Mouse (Mus musculus) MEL (cell line): Measurements from ENCODE around the gene Gpn3. TPM values are rescaled to one million over a fixed set of nuclear protein-coding genes. Genes with fewer than 3 reads are reported as not detected.

Source experiments
- DNase-seq: peaks from one replicate; pipeline ENCODE4 v3.0.0; 2011; ENCODE audit warnings: low read depth, low spot score
- H3K27ac ChIP-seq: 2 replicates; pipeline ENCODE4 v1.5.1; 2012; ENCODE audit warnings: low read depth, mild to moderate bottlenecking, control low read depth, low read length, moderate library complexity; ENCODE audit not compliant: control insufficient read depth
- H3K27me3 ChIP-seq, 2 experiments: fragments of 150-350 bp in 1 of 2; sonication (generic) in 1 of 2; 2 replicates each; pipeline ENCODE4 v1.6.1; 2012; ENCODE audit warnings: low read length in 2 of 2, mild to moderate bottlenecking in 2 of 2, improper control_type of control experiment in 1 of 2, moderate library complexity in 1 of 2; ENCODE audit not compliant: insufficient read depth in 2 of 2, control insufficient read depth in 1 of 2
- H3K36me3 ChIP-seq, 2 experiments: 2 replicates each; pipeline ENCODE4 v1.6.1; 2012 to 2014; ENCODE audit warnings: low read length in 2 of 2, improper control_type of control experiment in 1 of 2, inconsistent platforms in 1 of 2, mild to moderate bottlenecking in 1 of 2; ENCODE audit not compliant: insufficient read depth in 2 of 2, control insufficient read depth in 1 of 2
- H3K4me1 ChIP-seq, 2 experiments: fragments of 150-350 bp in 1 of 2; sonication (generic) in 1 of 2; 2 replicates each; pipeline ENCODE4 v1.6.1; 2012; ENCODE audit warnings: low read length in 2 of 2, improper control_type of control experiment in 1 of 2, mild to moderate bottlenecking in 1 of 2; ENCODE audit not compliant: insufficient read depth in 2 of 2, control insufficient read depth in 1 of 2
- H3K4me3 ChIP-seq, 2 experiments: fragments of 150-350 bp in 1 of 2; sonication (generic) in 1 of 2; 2 replicates each; pipeline ENCODE4 v1.5.1; 2012; ENCODE audit warnings: low read depth in 2 of 2, low read length in 2 of 2, mild to moderate bottlenecking in 2 of 2, moderate library complexity in 2 of 2, control low read depth in 1 of 2, improper control_type of control experiment in 1 of 2; ENCODE audit not compliant: control insufficient read depth in 1 of 2, insufficient read depth in 1 of 2
- H3K79me2 ChIP-seq: 2 replicates; pipeline ENCODE4 v1.6.1; 2012; ENCODE audit warnings: mild to moderate bottlenecking, low read length, moderate library complexity; ENCODE audit not compliant: control insufficient read depth, poor library complexity, insufficient read depth
- H3K9ac ChIP-seq: 2 replicates; pipeline ENCODE4 v1.6.1; 2012; ENCODE audit warnings: low read depth, mild to moderate bottlenecking, control low read depth, low read length, moderate library complexity; ENCODE audit not compliant: control insufficient read depth, poor library complexity, severe bottlenecking
- H3K9me3 ChIP-seq: fragments of 150-350 bp; sonication (generic); replicated peaks from 2 replicates; pipeline ENCODE4 v1.6.1; 2012; ENCODE audit warnings: mild to moderate bottlenecking, low read length, improper control_type of control experiment, moderate library complexity; ENCODE audit not compliant: insufficient read depth
- BHLHE40 ChIP-seq: IDR thresholded peaks from 2 replicates; pipeline ENCODE4 v1.6.1; 2012; ENCODE audit warnings: low read depth, mild to moderate bottlenecking, inconsistent platforms, low read length, improper control_type of control experiment, borderline replicate concordance
- CHD1 ChIP-seq: IDR thresholded peaks from 2 replicates; pipeline ENCODE4 v1.6.1; 2012; ENCODE audit warnings: low read depth, mild to moderate bottlenecking, inconsistent platforms, low read length, improper control_type of control experiment
- CHD2 ChIP-seq: IDR thresholded peaks from 2 replicates; pipeline ENCODE4 v1.6.1; 2011; ENCODE audit warnings: low read length, improper control_type of control experiment
- CTCF ChIP-seq, 3 experiments: IDR thresholded peaks in 2 of 3; conservative IDR thresholded peaks in 1 of 3; 2 replicates each; pipeline ENCODE4 v1.5.1; 2011 to 2012; ENCODE audit warnings: low read length in 3 of 3, low read depth in 2 of 3, mild to moderate bottlenecking in 2 of 3, improper control_type of control experiment in 1 of 3, inconsistent platforms in 1 of 3, mixed read lengths in 1 of 3, moderate library complexity in 1 of 3; ENCODE audit not compliant: control insufficient read depth in 1 of 3, insufficient read depth in 1 of 3, poor library complexity in 1 of 3, severe bottlenecking in 1 of 3
- E2F4 ChIP-seq: IDR thresholded peaks from 2 replicates; pipeline ENCODE4 v1.6.1; 2011; ENCODE audit warnings: low read depth, low read length, improper control_type of control experiment, borderline replicate concordance
- ELF1 ChIP-seq: IDR thresholded peaks from 2 replicates; pipeline ENCODE4 v1.6.1; 2014; ENCODE audit warnings: low read depth, mild to moderate bottlenecking, inconsistent platforms, low read length, improper control_type of control experiment, moderate library complexity
- ETS1 ChIP-seq: IDR thresholded peaks from 2 replicates; pipeline ENCODE4 v1.6.1; 2012; ENCODE audit warnings: low read depth, mild to moderate bottlenecking, inconsistent platforms, low read length, improper control_type of control experiment, moderate library complexity
- GATA1 ChIP-seq: IDR thresholded peaks from 2 replicates; pipeline ENCODE4 v1.6.1; 2011; ENCODE audit warnings: low read depth, low read length, improper control_type of control experiment
- JUND ChIP-seq: IDR thresholded peaks from 2 replicates; pipeline ENCODE4 v1.6.1; 2011; ENCODE audit warnings: low read depth, mild to moderate bottlenecking, improper control_type of control experiment, low read length
- KAT2A ChIP-seq: conservative IDR thresholded peaks from 2 replicates; pipeline ENCODE4 v1.6.1; 2012; ENCODE audit warnings: low read depth, low read length, improper control_type of control experiment, inconsistent platforms
- MAFK ChIP-seq: IDR thresholded peaks from 2 replicates; pipeline ENCODE4 v1.6.1; 2011; ENCODE audit warnings: low read depth, mild to moderate bottlenecking, low read length, improper control_type of control experiment, borderline replicate concordance
- MAX ChIP-seq: IDR thresholded peaks from 2 replicates; pipeline ENCODE4 v1.6.1; 2011; ENCODE audit warnings: low read length, improper control_type of control experiment
- MEF2A ChIP-seq: IDR thresholded peaks from 2 replicates; pipeline ENCODE4 v1.6.1; 2014; ENCODE audit warnings: low read depth, mild to moderate bottlenecking, inconsistent platforms, low read length, improper control_type of control experiment; ENCODE audit not compliant: poor library complexity, insufficient replicate concordance, severe bottlenecking; ENCODE audit errors: extremely low read depth
- MXI1 ChIP-seq: IDR thresholded peaks from 2 replicates; pipeline ENCODE4 v1.6.1; 2011; ENCODE audit warnings: mild to moderate bottlenecking, low read depth, low read length, improper control_type of control experiment
- MYC ChIP-seq: IDR thresholded peaks from 2 replicates; pipeline ENCODE4 v1.6.1; 2011; ENCODE audit warnings: low read depth, mild to moderate bottlenecking, low read length, improper control_type of control experiment, moderate library complexity
- NELFE ChIP-seq: IDR thresholded peaks from 2 replicates; pipeline ENCODE4 v1.6.1; 2011; ENCODE audit warnings: low read depth, low read length, improper control_type of control experiment
- NRF1 ChIP-seq: IDR thresholded peaks from 2 replicates; pipeline ENCODE4 v1.6.1; 2014; ENCODE audit warnings: low read depth, mild to moderate bottlenecking, inconsistent platforms, low read length, improper control_type of control experiment, moderate library complexity; ENCODE audit not compliant: poor library complexity, insufficient read depth, severe bottlenecking
- POLR2A ChIP-seq, 2 experiments: IDR thresholded peaks; 2 replicates each; pipeline ENCODE4 v1.6.1; 2011 to 2012; ENCODE audit warnings: low read length in 2 of 2, mild to moderate bottlenecking in 2 of 2, control low read depth in 1 of 2, improper control_type of control experiment in 1 of 2, low read depth in 1 of 2, moderate library complexity in 1 of 2; ENCODE audit not compliant: control insufficient read depth in 1 of 2, insufficient read depth in 1 of 2, poor library complexity in 1 of 2
- POLR2AphosphoS2 ChIP-seq: IDR thresholded peaks from 2 replicates; pipeline ENCODE4 v1.6.1; 2011; ENCODE audit warnings: low read length, improper control_type of control experiment
- RAD21 ChIP-seq: IDR thresholded peaks from 2 replicates; pipeline ENCODE4 v1.6.1; 2011; ENCODE audit warnings: mild to moderate bottlenecking, low read depth, low read length, improper control_type of control experiment
- RCOR1 ChIP-seq: IDR thresholded peaks from 2 replicates; pipeline ENCODE4 v1.6.1; 2012; ENCODE audit warnings: low read depth, mild to moderate bottlenecking, inconsistent platforms, low read length, improper control_type of control experiment
- SIN3A ChIP-seq: IDR thresholded peaks from 2 replicates; pipeline ENCODE4 v1.6.1; 2012; ENCODE audit warnings: low read length, improper control_type of control experiment, inconsistent platforms
- SMC3 ChIP-seq: IDR thresholded peaks from 2 replicates; pipeline ENCODE4 v1.6.1; 2011; ENCODE audit warnings: low read depth, low read length, improper control_type of control experiment
- TAL1 ChIP-seq: IDR thresholded peaks from 2 replicates; pipeline ENCODE4 v1.6.1; 2012; ENCODE audit warnings: mild to moderate bottlenecking, inconsistent platforms, low read length, moderate library complexity, mixed read lengths
- TBP ChIP-seq: IDR thresholded peaks from 2 replicates; pipeline ENCODE4 v1.8.0; 2011; ENCODE audit warnings: low read depth, low read length, improper control_type of control experiment
- UBTF ChIP-seq: IDR thresholded peaks from 2 replicates; pipeline ENCODE4 v1.6.1; 2012; ENCODE audit warnings: low read depth, mild to moderate bottlenecking, inconsistent platforms, low read length, improper control_type of control experiment, moderate library complexity, borderline replicate concordance; ENCODE audit not compliant: insufficient read depth
- ZKSCAN1 ChIP-seq: IDR thresholded peaks from 2 replicates; pipeline ENCODE4 v1.6.1; 2012; ENCODE audit warnings: low read depth, mild to moderate bottlenecking, inconsistent platforms, low read length, improper control_type of control experiment, moderate library complexity
- polyA plus RNA-seq, 2 experiments: library from polyadenylated mRNA; stranded (reverse) in 1 of 2; unstranded in 1 of 2; fragments of >175 nt in 1 of 2; fragments of >200 nt in 1 of 2; gene quantifications; 2 replicates each; pipeline versions ENCODE4 v1.2.1 to v1.2.4; 2012; ENCODE audit warnings: low replicate concordance in 2 of 2, low read depth in 1 of 2; ENCODE audit not compliant: insufficient read length in 2 of 2, insufficient read depth in 1 of 2, missing spikeins in 1 of 2
- total RNA-seq: library from RNA; depleted of rRNA; stranded (reverse); fragments of 300-350 nt; gene quantifications from 2 replicates; pipeline ENCODE4 v1.2.3, GENCODE M21; 2012

Gene Gpn3
- total and polyA plus RNA-seq, 3 experiments: 85.6 to 89.9 TPM; not detected in 1

- peaks cover 11% of the 10 kb centered on the region for H3K79me2 ChIP-seq
- H3K9ac ChIP-seq: no peak overlapping the region
- TF ChIP-seq CHD2: no peak
- no peak for TF ChIP-seq MAX
- TF ChIP-seq CHD1: no peak
- TF ChIP-seq E2F4: no peak
- no peak for TF ChIP-seq GATA1
- no peak for TF ChIP-seq JUND
- no peak for TF ChIP-seq ELF1
- no peak for TF ChIP-seq TBP
- TF ChIP-seq MAFK: no peak
- no peak for TF ChIP-seq ETS1
- TF ChIP-seq MXI1: no peak
- no peak for TF ChIP-seq TAL1
- no peak for TF ChIP-seq NRF1
- TF ChIP-seq POLR2AphosphoS2: no peak
- no peak for TF ChIP-seq ZKSCAN1
- no peak for TF ChIP-seq KAT2A
- TF ChIP-seq RCOR1: no peak
- peak; percentile 64 for TF ChIP-seq SMC3
- TF ChIP-seq CTCF (IDR thresholded peaks at IDR 0.05 in 2 of 3, conservative IDR thresholded peaks at IDR 0.05 in 1 of 3; ENCODE audit: control insufficient read depth in 1 of 3, insufficient read depth in 1 of 3, low read depth in 2 of 3, low read length in 3 of 3, poor library complexity in 1 of 3, severe bottlenecking in 1 of 3): peak; percentile 82 to 94 (median 94)
- TF ChIP-seq SIN3A: 0 out of 2 replicates have a peak, but pooled peaks have one; percentile 18
- TF ChIP-seq NELFE: no peak
- TF ChIP-seq UBTF: no peak
- 0 out of 4 replicates have a peak, but pooled peaks of 1 of the 2 experiments have one; percentile 23 for TF ChIP-seq POLR2A (IDR thresholded peaks at IDR 0.05; ENCODE audit: control insufficient read depth in 1 of 2, insufficient read depth in 1 of 2, low read depth in 1 of 2, low read length in 2 of 2, poor library complexity in 1 of 2)
- TF ChIP-seq RAD21: peak; percentile 63
- H3K4me3 ChIP-seq: no peak overlapping the region
- H3K4me1 ChIP-seq: no peaks in the 10 kb centered on the region
- peak; percentile 50 for DNase-seq
- H3K27ac ChIP-seq: no peak overlapping the region
- no peaks in the 10 kb centered on the region for H3K27me3 ChIP-seq
- H3K36me3 ChIP-seq: peaks cover 0 to 19% of the 10 kb centered on the region in 2 experiments; a peak in 2 of 4 replicates
- no peaks in the 10 kb centered on the region for H3K9me3 ChIP-seq
These were observed 29.6 kb downstream of the Gpn3 start for GRCm38 (mm10) chr5:122401303-122401640.

- Histone ChIP-seq H3K27me3 (no peaks in the 10 kb centered on the region), H3K36me3 (peaks cover 0 to 20% of the 10 kb centered on the region in 2 experiments; a peak in 2 of 4 replicates), H3K9ac (no peak overlapping the region), H3K9me3 (no peaks in the 10 kb centered on the region), H3K27ac (no peak overlapping the region), H3K79me2 (peaks cover 7% of the 10 kb centered on the region), H3K4me3 (no peak overlapping the region)
- TF ChIP-seq MYC: no peak
- TF ChIP-seq ETS1: no peak
- no peak for TF ChIP-seq GATA1
- TF ChIP-seq TAL1: no peak
- TF ChIP-seq BHLHE40: no peak
- TF ChIP-seq SIN3A: no peak
- no peak for TF ChIP-seq ELF1
- TF ChIP-seq SMC3: no peak
- TF ChIP-seq RAD21: no peak
- no peak for TF ChIP-seq MEF2A
- TF ChIP-seq, all 39 proteins: peak for 0
- H3K4me1 ChIP-seq: no peaks in the 10 kb centered on the region
- no peak for DNase-seq
These were observed 30.5 kb downstream of the Gpn3 start for GRCm38 (mm10) chr5:122402160-122402559.
